Mouse (Mus musculus) embryo, embryonic 9.5 days (tissue): ENCODE data around the gene Gm28729.

Source experiments
- DNase-seq: peaks from one replicate; pipeline ENCODE4 v3.0.0-alpha.2; 2017; ENCODE audit errors: extremely low spot score

Gm28729 gene

DNA sequence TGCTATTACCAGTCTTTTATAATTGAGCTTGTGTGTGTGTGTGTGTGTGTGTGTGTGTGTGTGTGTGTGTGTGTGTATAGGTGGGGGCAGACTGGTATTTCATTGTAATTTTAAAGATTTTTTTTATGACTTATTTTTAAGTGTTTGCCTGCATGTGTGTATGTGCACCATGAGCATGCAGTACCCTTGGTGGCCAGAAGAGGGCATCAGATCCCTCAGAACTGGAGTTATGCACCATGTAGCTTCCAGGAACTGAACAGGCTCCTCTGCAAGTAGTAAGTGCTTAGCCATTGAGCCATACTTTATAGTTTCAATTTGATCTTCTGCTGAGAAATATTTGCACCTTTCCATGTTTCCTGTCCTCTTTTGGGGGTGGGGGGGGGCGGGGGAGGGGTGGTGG lies 63.5 kb downstream of the Gm28729 start:
- no peak for DNase-seq

DNA sequence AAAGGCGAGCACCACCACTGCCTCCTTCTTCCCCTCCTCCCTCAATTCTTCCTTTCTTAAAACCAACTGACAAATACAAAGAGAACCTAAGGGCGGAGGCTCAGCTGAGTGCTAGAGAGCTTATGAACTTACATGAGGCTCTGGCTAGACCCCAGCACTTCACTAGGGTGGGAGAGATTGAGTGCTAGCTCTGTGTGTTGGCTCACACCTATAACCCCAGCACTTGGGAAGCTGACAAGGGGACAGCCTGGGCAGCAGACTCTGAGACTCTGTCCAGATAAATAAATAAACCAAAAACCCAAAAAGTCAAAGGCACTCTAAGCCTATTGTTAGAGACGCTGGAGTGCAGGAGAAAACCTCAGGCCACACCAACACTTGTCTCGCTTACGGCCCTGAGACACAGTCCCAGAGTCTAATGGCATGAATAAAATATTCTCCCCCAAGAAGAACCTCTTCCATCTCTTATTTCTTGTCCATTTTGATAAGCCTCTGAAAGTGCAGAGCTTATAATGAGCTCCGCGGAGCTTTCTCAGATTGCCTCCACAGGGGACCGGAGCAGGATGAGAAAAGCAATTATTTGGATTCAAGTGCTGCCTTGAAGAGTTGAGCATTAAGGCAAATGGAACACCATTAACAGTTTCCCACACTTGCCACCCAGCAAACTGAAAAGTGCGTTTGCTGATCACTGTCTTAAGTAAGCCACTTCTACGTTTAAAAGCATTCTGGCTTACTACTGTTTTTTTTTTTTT lies 64.8 kb downstream of the Gm28729 start:
- DNase-seq, result no peak

DNA sequence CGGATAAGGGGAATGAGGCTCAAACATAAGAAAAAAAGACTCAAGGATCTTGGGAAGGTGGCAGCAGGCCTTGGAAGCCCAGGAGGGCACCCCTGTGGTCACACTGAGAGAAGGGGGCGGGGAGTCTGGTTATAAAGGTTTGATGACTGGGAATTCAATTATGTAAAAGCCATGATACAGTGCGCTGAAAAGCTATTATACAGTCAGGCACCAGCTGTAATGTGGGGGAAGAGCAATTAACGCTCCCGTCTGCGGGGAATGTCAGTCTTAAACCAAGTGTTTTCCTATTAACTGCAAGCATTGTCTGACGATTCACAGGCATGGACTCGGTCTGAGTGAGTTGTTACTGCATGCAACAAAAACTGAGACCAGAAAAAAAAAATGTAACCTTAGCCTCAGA lies 69.4 kb downstream of the Gm28729 start:
- DNase-seq, result no peak

DNA sequence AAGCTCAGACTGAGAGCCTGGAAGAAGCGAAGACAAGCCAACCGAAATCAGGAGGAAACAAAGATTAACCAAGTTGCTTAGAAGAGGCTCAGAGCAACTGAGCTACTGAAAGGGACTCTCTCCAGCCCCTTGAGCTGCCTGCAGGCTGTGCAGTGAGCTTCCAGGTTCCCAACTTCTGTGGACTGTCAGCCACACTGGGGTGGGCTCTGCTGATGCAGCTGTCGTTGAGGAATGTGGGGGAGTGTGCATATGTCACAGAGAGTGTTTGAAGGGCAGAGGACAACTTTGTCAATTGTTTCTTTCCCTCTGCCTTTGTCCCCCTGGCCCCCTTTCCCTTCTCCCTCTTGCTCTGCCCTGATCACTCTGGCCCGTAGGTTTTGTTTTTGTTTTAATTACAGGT lies 72.1 kb downstream of the Gm28729 start:
- DNase-seq, result no peak

DNA sequence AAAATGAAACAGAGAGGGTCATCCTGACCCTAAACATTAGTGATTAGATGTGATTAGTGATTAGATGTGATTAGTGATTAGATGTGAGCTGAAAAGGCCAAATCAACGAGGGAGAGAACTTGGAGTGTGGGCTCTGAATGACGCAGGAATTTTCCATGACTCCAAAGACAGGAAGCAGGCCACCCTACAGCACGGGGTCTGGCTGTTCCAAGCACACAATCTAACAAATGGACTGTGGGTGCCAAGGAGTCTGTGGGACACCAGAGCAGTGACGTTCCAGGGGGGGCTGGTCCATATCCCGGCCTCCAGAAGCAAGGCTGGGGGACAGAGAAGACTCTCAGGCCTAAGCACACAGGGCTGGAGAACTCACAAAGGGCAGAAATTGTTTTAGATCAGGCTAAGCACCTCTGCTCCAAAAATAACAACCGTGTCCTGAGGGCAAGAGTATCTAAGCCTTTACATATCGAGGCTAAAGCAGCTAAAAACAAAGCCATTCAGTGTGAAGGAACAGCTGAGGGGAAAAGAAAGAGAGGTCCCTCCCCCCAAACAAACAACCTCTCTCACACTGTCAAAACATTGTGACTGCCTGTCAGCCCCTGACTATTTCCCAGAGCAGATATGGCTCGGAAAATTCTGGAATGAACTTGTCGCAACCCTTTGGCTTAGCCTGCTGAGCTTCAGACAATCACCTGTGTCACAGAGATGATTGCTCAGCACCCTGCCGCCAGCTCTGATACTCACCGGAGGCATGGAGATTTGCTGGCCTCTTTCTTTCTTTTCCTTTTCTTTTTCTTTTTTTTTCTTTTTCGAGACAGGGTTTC lies 74.0 kb downstream of the Gm28729 start:
- no peak for DNase-seq

DNA sequence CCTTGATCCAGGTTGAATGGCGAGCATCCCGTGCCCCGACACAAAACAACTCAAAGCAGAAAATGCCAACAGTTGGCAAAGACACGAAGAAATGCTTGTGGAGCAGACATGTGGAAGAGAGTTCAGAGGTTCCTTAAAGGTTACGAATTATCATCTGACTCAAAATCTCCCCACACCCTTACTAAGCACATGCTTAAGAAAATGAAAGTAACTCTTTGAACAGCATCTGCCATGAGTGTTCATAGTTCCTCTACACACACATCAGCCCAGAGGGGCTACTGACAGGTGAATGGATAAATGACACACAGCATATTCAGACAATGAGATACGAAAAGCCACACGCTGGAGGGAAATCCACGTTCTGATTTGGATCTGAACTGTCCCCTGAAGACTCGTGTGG lies 75.5 kb downstream of the Gm28729 start:
- DNase-seq, result no peak

DNA sequence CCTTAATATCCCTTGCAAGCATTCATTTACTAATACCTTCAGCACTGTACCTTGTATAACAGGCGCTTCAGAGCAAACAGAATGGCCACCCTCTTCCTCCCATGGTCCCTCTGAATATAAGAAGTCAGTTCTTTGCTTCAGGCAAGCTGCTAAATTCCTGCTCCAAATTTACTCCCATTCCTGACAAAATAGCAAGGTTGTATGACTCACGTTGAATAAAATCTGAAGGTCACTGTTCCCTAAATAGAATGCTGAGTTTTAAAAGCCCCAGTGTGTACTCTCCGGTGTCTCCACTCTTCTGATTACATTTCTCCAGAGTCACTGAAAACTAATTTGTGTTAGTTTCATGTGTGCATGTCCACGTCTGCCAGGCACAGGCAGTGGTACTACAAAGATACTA lies 79.7 kb downstream of the Gm28729 start:
- no peak for DNase-seq

DNA sequence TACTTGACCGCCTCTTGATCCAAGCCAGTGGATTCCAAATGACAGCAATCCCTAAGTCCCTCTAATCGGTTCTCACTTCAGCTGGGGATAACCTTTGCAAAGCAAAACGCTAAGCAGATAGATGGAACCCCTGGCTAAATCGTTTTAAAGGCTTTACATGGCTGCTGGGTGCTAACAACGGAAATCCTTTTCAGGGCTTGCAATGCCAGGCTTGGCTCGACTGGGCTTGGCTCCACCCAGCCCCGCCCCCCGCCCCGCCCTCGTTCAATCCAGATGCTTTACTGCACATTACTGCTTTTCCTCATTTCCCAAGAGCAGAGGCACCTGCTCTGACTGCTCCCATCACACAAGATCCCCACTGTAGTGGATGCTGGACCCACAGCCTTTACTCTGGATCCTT lies 83.0 kb downstream of the Gm28729 start:
- DNase-seq, result no peak

DNA sequence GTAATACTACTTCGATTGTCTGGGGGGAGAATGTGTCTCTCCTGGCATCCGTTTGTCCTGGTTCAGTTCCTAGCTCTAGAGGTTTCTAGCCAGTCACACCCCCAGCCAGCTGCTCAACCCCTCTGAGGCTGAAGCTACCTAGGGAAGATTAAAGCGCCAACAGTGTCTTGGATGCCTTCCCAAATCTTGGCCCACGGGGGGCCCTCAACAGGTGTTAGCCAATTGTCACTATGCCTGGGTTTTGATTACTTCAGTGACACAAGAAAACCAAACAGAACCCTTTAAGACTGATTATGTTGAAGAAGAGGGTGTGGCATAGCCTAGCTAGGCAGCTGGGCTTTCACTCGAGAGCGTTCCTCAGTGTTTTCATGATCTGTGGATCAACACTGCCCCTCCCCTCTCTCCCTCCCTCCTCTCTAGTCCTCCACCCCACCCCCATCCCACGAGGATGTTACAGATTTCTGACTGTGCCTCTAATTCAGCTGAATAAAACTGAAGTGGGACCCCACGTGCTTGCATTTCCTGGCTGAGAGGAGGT lies 86.7 kb downstream of the Gm28729 start:
- DNase-seq, result no peak

DNA sequence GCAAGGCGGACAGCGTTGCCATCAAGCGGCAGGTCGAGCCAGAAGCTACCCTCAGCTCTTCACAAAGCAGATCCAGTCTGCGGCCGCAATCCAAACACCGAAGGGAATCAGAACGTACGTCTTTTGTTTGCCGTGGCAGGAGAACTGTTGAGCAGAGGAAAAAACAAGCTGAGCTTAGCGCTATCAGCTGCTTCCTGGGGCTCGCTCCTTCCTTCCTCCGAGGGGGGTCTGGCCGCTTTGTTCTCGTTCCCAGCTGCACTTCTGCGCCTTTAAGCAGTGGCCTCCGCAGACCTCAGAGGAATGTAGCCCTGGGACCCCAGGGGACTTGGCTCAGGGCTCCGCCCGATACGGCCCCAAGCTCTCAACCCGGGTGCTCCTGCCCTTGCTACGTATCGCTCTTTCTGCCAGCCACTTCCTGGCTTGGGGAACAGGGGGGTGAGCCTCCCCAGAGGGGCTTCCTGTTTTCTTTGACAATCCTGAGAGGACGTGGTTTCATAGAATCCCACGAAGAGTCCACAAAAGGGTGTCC lies 87.2 kb downstream of the Gm28729 start:
- peak; percentile 67 for DNase-seq

DNA sequence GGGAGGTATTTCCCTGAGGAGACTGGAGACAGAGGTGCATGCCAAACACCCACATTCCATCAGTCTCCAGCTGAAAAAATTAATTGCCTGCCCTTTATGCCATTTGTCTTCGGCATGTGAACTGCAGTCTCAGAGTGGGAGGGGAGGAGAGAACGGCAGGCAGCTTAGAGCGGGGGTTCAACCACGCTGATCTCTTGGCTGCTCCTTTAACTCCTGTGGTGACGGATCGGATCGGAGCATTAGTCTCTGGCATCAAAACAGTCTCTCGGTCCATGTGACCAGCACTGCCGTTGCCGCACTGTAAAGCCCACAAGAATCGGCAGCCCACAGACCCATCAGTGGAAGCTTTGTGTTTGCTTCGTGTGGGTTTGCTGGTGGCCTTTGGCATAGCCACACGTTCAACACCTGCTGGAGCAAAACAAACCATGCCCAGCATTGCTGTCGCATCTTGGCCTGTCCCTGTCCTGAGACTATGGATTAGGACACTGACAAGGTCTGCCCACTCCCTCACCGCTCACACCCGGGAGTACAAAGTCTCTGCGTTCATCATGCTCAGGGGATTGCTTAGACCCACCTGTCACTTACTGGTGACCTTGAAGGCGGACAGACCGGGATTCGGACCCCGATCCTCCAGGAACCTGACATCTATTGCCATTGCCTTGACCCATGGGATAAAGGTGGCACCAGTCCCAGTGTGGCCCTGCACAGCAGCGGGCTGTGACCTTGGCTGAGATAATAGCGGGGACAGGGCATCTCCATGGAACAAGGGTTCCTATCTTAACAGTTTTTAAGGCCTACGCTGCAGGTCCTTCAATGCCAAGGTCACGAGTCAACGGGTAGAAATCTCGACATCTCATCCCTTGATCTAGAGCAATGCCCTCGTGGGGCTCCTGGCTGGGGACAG lies 87.9 kb downstream of the Gm28729 start:
- DNase-seq, result no peak
